Mouse (Mus musculus) adrenal gland, adult 10 weeks (tissue): ENCODE results near the gene Olfr1402. TPM values are rescaled to one million over a fixed set of nuclear protein-coding genes. Genes with fewer than 3 reads are reported as not detected.

Source experiments
- polyA plus RNA-seq: library from polyadenylated mRNA; stranded (reverse); fragments of 350-450 nt; fragmentation: Illumina TruSeq; extraction: RNeasy Lipid Tissue Mini Kit (QIAGEN cat#74804); gene quantifications from one replicate; pipeline ENCODE4 v1.2.3, GENCODE M21; 2014; ENCODE audit warnings: low read depth, low replicate concordance

Gene Olfr1402
- not detected for polyA plus RNA-seq

GRCm38 (mm10) chr3:97421920-97422319, at the start of gene Olfr1402:
Olfr1402 (minus strand) TSS chr3:97422020.

Other genes with a start within 250 kb of the Olfr1402 start
- gene Bcl9, start 124.1 kb downstream of the Olfr1402 start, polyA plus RNA-seq, result 7.7 TPM
- gene Chd1l, start 188.2 kb upstream of the Olfr1402 start, polyA plus RNA-seq, result 4.9 TPM
- gene Fmo5, start 206.8 kb upstream of the Olfr1402 start, polyA plus RNA-seq, result 19.8 TPM
- 21.2 TPM for gene Prkab2, start 236.2 kb upstream of the Olfr1402 start, polyA plus RNA-seq